Mouse (Mus musculus) hindbrain, embryonic 10.5 days (tissue): ENCODE data around the gene Cacnb1. TPM values are rescaled to one million over a fixed set of nuclear protein-coding genes. Genes with fewer than 3 reads are reported as not detected.

Experiments used
- DNase-seq: peaks from one replicate; pipeline ENCODE4 v3.0.0-alpha.2; 2017; ENCODE audit warnings: low spot score
- H3K27ac ChIP-seq: fragments of 300-500 bp; sonication (generic); 2 replicates; pipeline ENCODE4 v1.5.1; 2016; ENCODE audit warnings: mild to moderate bottlenecking, moderate library complexity
- H3K27me3 ChIP-seq: fragments of 300-500 bp; sonication (generic); 2 replicates; pipeline ENCODE4 v1.6.1; 2016; ENCODE audit warnings: mild to moderate bottlenecking; ENCODE audit not compliant: poor library complexity, insufficient read depth, severe bottlenecking
- H3K36me3 ChIP-seq: fragments of 300-500 bp; sonication (generic); 2 replicates; pipeline ENCODE4 v1.6.1; 2016; ENCODE audit warnings: mild to moderate bottlenecking, moderate library complexity
- H3K4me1 ChIP-seq: fragments of 300-500 bp; sonication (generic); replicated peaks from 2 replicates; pipeline ENCODE4 v1.6.1; 2016; ENCODE audit warnings: mild to moderate bottlenecking
- H3K4me3 ChIP-seq: fragments of 300-500 bp; sonication (generic); 2 replicates; pipeline ENCODE4 v1.5.1; 2016; ENCODE audit warnings: mild to moderate bottlenecking, moderate library complexity
- H3K9me3 ChIP-seq: fragments of 300-500 bp; sonication (generic); 2 replicates; pipeline ENCODE4 v1.6.1; 2016; ENCODE audit warnings: mild to moderate bottlenecking, moderate library complexity
- WGBS: fragments of 180-500 bp; shearing (Covaris S2); methylation state at CpG from one replicate; pipeline ENCODE4 v1.1.7; 2016; 5-methylcytosine and 5-hydroxymethylcytosine counted together
- polyA plus RNA-seq: library from polyadenylated mRNA; unstranded; fragments of >200 nt; fragmentation: Nextera tagmentation; extraction: Ambion mirVana; gene quantifications from 2 replicates; pipeline ENCODE4 v1.2.1, GENCODE M21; 2016

The Cacnb1 gene
- polyA plus RNA-seq, 1 experiment from 2014 or later = 22.9 TPM

DNA sequence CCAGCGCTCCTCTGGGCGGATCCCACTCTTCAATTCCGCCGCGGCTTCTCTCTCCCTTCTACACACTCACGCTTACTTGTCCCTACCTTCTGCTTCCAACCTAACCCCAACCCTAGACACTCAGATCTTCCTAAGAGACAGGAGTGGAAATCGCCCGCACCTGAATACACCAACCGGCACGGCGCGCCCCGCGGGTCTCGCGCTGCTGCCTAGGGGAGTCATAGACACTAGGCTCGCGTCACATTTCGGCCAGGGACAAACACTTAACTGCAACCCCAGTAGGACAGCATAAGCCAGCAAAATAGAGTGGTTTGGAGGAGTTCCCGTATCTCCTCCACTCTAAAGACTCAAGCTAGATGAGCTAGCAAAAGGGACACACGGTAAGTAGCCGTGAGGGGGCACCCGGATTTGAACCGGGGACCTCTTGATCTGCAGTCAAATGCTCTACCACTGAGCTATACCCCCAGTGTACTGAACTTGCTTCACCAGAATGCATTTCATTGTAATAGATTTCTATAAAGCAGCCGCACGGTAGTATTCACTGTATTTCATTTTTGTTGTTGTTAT is 34.2 kb downstream of the Cacnb1 start:
- peak; percentile 87 for DNase-seq
- Histone ChIP-seq H3K27ac (peak overlapping the region; percentile 90), H3K27me3 (peaks cover 51% of the 10 kb centered on the region), H3K36me3 (no peaks in the 10 kb centered on the region), H3K9me3 (no peaks in the 10 kb centered on the region), H3K4me3 (peak overlapping the region; percentile 72), H3K4me1 (peaks cover 33% of the 10 kb centered on the region)
- WGBS = under 1% methylated on average over 26 of the region's 26 CpGs

DNA sequence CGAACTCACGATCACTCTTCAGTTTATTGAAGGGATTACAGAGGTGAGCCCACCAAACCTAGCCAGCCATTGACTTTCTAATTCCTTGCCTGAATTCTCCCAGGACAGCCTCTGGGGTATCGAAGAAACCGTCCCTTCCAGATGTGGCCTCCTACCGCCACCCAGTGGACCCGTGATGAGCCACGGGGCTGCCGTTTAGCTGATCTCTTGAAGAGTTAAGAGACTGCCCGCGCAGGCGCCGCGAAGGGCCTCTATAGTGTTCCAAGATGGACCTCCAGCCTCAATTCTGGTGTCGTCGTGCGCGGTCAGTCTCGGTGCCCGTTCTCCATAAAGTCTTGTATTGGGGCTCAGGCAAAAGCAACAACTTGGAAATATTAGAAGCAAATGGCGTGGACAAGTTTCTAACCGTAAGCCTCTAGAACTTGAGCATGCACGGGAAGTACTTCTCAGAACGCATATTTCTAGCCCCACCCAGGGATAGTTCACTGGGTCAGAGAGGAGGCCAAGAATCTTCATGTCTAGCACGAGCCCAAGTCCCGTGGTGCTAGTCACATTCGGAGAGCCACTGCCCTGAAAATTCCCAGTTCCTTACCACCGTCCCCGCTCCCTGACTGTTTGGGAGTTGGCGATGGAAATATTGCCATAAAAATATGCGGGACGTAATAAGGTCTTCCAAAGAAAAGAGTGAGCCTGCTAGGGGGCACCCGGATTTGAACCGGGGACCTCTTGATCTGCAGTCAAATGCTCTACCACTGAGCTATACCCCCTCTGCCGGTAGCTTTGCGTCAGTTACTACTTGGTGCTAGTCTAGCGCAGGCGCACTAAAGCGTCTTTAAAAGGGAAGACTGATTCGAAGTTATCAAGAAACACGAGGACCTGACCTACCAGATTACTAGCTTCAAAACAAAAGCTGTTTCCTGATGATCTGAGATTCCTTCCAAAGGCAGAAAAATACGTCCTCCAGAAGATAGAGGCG is 35.0 kb downstream of the Cacnb1 start:
- DNase-seq = peak; percentile 95
- Histone ChIP-seq H3K27me3 (peaks cover 59% of the 10 kb centered on the region), H3K4me3 (peak overlapping the region; percentile 72), H3K4me1 (peaks cover 33% of the 10 kb centered on the region), H3K36me3 (no peaks in the 10 kb centered on the region), H3K9me3 (no peaks in the 10 kb centered on the region), H3K27ac (peak overlapping the region; percentile 90)
- WGBS = under 1% methylated on average over 42 of the region's 42 CpGs

DNA sequence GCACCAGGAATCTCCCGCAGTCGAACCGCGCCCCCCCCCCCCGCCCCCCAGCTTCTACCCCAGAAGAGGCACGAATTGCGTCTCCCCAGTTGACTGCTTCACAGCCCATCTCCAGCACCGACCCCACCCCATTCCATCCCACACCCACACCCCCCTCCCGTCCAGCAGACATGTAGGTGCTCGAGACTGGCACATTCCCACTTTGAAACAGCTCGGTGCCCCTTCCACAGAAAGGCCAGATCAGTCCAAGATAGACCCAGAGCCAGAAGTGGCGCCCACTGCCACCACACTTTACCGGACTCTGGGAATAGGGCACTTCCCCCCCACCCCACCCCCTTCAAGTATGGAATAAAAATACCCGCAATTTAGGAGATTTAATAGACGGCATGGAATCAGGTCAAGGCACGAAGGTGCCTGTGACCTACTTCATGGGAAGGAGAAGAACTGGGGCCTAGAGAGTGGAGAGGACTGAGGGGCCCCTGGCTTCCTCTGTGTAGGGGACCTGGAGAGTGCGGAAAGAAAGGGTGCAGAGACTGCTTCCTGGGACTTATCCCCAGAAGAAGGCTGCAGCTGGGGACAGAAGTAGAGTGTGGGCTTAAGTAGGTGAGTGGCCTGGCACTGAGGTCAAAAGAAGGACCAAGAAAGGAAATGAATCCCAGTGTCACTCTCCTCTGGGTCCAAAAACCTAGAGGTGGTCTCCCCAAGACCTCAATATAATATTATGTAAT is 35.9 kb downstream of the Cacnb1 start:
- H3K27me3 ChIP-seq = peaks cover 63% of the 10 kb centered on the region
- WGBS = 29% methylated on average over 17 of the region's 17 CpGs
- H3K9me3 ChIP-seq = no peaks in the 10 kb centered on the region

DNA sequence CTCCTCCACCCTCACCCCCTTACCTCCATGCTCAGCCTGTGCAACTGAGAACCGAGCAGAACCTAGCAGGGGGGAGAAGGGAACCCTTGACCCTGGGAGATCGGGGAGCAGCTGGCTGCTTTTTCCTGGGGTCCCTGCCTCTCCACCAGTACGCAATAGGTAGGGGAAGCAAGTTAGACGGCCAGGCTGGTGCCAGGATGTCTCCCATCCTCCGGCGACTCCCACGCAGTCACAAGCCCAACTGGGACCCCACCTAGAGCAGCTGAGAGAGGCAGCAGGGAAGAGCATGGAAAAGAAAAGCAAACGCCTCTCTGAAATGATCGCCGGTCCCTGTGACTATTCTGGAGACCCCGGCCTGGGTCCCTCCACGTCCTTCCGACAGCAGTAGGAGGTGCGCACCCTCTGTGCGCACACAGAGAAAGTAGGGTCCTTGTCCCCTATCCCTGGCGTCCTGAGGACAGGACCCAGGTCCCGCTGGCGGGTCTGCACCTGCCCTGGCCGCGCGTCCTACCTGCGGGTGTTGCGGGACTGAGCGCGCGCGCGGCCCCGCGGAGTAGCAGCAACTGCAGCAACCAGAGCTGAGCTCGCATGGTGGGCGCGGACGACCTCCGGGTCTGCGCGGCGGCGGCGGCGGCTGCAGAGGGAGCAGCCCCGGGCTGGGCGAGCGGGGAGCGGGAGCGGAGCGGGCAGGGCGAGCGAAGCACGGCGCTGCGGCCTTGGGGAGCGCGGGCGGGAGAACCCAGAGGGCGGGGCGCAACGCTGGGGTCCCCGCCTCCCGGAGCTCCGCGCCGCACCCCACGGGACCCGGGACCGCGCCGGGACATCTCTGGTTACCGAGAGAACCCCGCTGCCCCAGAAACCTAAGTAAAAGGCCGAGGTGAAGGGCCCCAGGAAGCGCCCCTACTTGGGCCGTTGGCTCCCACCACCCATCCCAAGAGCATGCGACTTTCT is 36.8 kb downstream of the Cacnb1 start, which contains the start of gene Plxdc1:
TSS of gene Plxdc1 (minus strand) at position 718 of the 951 bp plus-strand sequence.
- Histone ChIP-seq H3K4me1 (peaks cover 37% of the 10 kb centered on the region), H3K9me3 (no peaks in the 10 kb centered on the region), H3K36me3 (no peaks in the 10 kb centered on the region), H3K27me3 (peaks cover 59% of the 10 kb centered on the region), H3K4me3 (peak within 1 kb of the TSS; percentile 72), H3K27ac (peak within 1 kb of the TSS; percentile 42; the same call in 1 of the 2 replicates)
- DNase-seq = peak; percentile 32
- 2% methylated on average over 74 of the region's 74 CpGs for WGBS

More for the DNA sequence above, 35.9 kb downstream of the Cacnb1 start:
- peak overlapping the region; percentile 72 for H3K4me3 ChIP-seq
- H3K27ac ChIP-seq = 0 out of 2 replicates have a peak overlapping the region, but pooled peaks have one; percentile 42
- no peak for DNase-seq
- H3K36me3 ChIP-seq = no peaks in the 10 kb centered on the region
- H3K4me1 ChIP-seq = peaks cover 33% of the 10 kb centered on the region

DNA sequence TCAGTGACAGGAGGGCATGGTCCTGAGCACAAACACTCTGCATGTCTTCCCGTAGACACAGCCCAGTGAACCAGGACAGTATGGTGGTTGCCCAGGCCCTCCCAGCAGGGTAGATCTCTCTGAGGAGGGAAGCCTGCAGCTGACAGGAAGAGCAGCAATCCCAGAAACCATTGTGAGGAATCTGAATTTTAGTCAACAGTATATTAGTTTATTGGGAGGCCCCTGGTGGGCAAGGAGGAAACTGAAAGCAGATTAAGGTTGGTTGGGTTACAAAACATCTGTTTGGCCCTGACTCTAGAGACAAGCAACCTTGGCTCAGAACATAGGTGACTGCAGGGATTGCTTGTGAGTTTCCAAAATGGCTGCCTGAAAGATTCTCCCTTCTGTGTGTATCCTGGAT is 38.9 kb downstream of the Cacnb1 start:
- Histone ChIP-seq H3K9me3 (no peaks in the 10 kb centered on the region), H3K27ac (no peak overlapping the region), H3K4me1 (peaks cover 29% of the 10 kb centered on the region), H3K27me3 (peaks cover 52% of the 10 kb centered on the region), H3K4me3 (no peak overlapping the region), H3K36me3 (no peaks in the 10 kb centered on the region)
- DNase-seq = no peak
- 49% methylated on average over 1 of the region's 1 CpGs for WGBS

DNA sequence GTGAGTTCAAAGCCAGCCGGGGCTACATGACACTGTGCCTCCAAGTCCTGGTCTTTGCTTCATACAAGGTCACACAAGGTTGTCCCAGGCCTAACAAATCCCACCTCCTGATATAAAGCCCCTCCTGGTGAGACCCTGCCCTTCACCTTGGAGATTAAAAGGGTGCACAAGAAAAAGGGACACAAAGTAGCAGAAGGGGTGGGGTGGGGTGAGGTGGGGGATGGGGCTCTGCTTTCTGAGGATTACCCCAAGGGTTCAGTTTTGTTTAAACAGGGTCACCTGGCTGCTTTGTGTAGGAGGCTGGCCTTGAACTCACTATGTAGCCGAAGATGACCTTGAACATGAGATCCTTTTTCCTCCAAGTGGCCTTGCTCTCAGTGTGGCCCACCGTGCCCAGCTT is 39.3 kb downstream of the Cacnb1 start:
- Histone ChIP-seq H3K4me1 (peaks cover 29% of the 10 kb centered on the region), H3K36me3 (no peaks in the 10 kb centered on the region), H3K27me3 (peaks cover 52% of the 10 kb centered on the region), H3K9me3 (no peaks in the 10 kb centered on the region), H3K27ac (no peak overlapping the region), H3K4me3 (no peak overlapping the region)
- DNase-seq = no peak
- 87% methylated on average over 3 of the region's 3 CpGs for WGBS

DNA sequence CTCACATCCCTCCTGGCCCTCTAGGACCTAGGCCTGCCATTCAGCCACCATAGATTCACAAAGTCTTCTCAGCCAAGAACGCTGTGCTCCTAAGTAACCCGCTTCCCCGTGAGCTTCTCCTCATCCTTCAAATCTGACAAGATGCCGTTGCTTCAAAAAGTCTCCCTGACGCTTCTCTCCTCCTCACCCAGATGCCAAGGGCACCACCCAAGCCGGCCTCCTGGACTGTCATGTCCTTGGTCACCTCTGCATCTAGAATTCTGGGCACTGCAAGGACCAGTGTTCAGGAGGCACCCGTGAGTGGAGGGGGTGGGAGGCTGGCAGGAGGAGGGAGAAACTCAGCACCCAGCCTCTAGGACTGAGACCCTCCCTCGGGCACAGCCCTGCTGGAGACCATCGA is 40.1 kb downstream of the Cacnb1 start:
- Histone ChIP-seq H3K9me3 (no peaks in the 10 kb centered on the region), H3K36me3 (no peaks in the 10 kb centered on the region), H3K4me3 (no peak overlapping the region), H3K4me1 (peaks cover 29% of the 10 kb centered on the region), H3K27ac (no peak overlapping the region), H3K27me3 (peaks cover 54% of the 10 kb centered on the region)
- no peak for DNase-seq
- 89% methylated on average over 9 of the region's 9 CpGs for WGBS

DNA sequence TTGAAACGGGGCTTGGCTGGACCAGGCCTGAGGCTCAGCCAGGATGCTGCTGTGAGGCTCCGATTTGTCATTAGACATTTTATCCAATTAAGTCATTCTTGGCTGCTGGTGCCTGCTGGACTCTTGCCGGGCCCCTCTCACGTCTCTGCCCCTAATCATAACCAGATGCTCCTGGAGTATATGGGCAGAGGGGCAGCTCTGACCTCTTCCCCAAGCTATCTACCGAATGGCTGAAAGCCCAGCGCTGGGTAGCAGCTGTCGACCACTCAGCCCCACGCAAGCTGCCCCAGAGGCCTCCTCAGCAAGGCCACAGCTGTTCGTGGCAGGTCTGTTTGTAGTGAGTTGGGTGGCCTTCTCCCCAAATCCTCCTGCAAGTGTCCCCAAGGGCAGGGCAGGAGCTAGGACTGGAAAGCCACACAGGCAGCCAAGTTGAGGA is 42.3 kb downstream of the Cacnb1 start:
- WGBS = 56% methylated on average over 9 of the region's 9 CpGs
- Histone ChIP-seq H3K36me3 (no peaks in the 10 kb centered on the region), H3K4me3 (no peak overlapping the region), H3K4me1 (peaks cover 15% of the 10 kb centered on the region), H3K9me3 (no peaks in the 10 kb centered on the region), H3K27ac (peak overlapping the region; percentile 75; the same call in 1 of the 2 replicates), H3K27me3 (peaks cover 36% of the 10 kb centered on the region)
- peak; percentile 40 for DNase-seq

DNA sequence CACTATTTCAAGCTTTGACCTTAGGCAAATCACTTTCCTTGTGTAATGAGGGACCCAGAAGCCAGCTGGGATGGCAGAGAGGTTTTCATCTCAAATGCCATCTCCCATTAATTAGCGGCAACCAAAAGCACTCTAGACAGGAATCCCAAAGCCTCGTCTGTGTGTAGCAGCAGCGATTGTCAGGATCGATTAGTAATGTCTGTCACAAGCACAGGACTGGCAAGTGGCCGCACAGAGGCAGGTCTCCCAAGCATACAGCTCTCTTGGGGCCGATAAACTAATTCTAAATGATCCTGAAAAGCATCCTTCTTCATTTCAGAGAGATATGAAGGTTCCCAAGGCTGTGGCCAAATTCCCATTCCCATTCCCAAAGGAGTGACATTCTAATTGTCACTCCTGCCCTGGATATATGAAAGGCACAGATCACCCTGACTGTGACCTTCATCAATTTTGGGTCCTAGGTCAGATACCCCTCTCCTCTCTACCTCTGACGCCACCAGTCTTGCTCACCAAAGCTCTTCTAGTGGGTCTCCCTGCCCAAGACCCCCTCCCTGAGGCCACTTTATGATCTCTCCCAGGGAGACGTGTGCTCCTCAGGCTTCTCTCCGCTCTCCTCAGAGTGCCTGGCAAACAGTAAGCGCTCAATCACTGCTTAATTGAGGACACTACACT is 42.9 kb downstream of the Cacnb1 start:
- no peaks in the 10 kb centered on the region for H3K9me3 ChIP-seq
- peak overlapping the region; percentile 75; the same call in 1 of the 2 replicates for H3K27ac ChIP-seq
- no peaks in the 10 kb centered on the region for H3K36me3 ChIP-seq
- WGBS = 67% methylated on average over 10 of the region's 10 CpGs
- H3K4me1 ChIP-seq = peaks cover 19% of the 10 kb centered on the region
- DNase-seq = no peak
- peaks cover 30% of the 10 kb centered on the region for H3K27me3 ChIP-seq
- H3K4me3 ChIP-seq = no peak overlapping the region

DNA sequence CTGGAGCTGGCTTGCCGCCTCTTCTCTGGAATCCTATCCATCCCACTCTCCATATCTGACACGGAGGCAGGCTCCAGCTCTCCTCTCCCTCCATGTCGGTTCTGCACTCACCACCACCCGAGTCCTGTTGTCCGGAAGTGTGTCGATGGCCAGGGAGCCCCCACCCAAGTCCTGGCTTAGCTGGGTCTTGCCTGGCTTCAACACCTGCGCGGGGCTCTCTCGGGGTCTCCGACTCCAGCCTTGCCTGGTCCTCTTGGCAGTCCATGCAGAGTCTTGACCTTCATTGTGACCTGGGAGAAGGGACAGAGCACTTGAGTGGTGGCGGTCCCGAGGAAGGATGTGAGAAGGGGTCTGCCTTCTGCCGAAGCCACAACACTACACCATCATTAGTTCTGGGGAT is 44.4 kb downstream of the Cacnb1 start:
- Histone ChIP-seq H3K27me3 (peaks cover 15% of the 10 kb centered on the region), H3K4me3 (no peak overlapping the region), H3K4me1 (peaks cover 22% of the 10 kb centered on the region), H3K27ac (no peak overlapping the region), H3K36me3 (no peaks in the 10 kb centered on the region), H3K9me3 (no peaks in the 10 kb centered on the region)
- DNase-seq = no peak
- WGBS = 85% methylated on average over 13 of the region's 13 CpGs

DNA sequence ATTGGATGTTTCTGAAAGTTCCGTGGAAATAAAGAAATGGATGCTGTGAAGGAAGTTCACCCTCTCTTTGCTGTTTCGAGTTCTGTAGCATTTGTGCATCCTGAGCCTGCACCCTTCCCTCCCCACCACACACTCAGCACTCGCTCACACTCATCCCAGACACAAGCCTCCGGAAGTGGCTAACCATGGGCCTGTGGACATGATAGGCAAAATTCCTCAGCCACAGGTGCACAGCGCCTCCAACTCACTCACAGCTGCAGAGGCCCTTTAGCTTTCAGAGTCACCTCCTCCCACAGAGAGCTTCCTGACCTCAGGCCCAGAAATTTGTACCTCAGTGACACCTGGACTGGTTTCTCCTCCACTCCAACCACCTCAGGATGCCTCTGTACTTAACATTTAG is 45.0 kb downstream of the Cacnb1 start:
- H3K9me3 ChIP-seq = no peaks in the 10 kb centered on the region
- WGBS = 80% methylated on average over 5 of the region's 5 CpGs
- no peak overlapping the region for H3K4me3 ChIP-seq
- peaks cover 22% of the 10 kb centered on the region for H3K4me1 ChIP-seq
- DNase-seq = no peak
- peaks cover 9% of the 10 kb centered on the region for H3K27me3 ChIP-seq
- H3K27ac ChIP-seq = no peak overlapping the region
- no peaks in the 10 kb centered on the region for H3K36me3 ChIP-seq
